Mouse (Mus musculus): Measurements from ENCODE around the gene Cartpt. TPM values are rescaled to one million over a fixed set of nuclear protein-coding genes. Genes with fewer than 3 reads are reported as not detected.
"Not testable (repeated sequence)": the region's sequence is repeated elsewhere in the genome, so short reads cannot be mapped to it uniquely, and the experiment has no call there.

The Cartpt gene
- polyA plus RNA-seq, 1 experiment from 2014 or later = 79.7 TPM

GRCm38 (mm10) chr13:99899670-99900556, 978 bp downstream of the Cartpt start:
- TF ChIP-seq EP300 (optimal IDR thresholded peaks at IDR 0.05) = no peak
- TF ChIP-seq CTCF (IDR thresholded peaks at IDR 0.05; ENCODE audit: low read depth) = no peak
- no peak for ATAC-seq (ENCODE audit: low FRiP score, low TSS enrichment)
- Histone ChIP-seq H3K36me3 (ENCODE audit: control insufficient read depth, insufficient read depth, low read length) (no peaks in the 10 kb centered on the region), H3K9ac (ENCODE audit: low read length) (no peak overlapping the region), H3K4me3 (ENCODE audit: low read depth, low read length) (no peak overlapping the region), H3K4me1 (replicated peaks; ENCODE audit: control insufficient read depth, insufficient read depth) (no peaks in the 10 kb centered on the region), H3K9me3 (ENCODE audit: control insufficient read depth, low read length) (no peaks in the 10 kb centered on the region), H3K27me3 (ENCODE audit: control insufficient read depth, insufficient read depth, low read length) (peaks cover 8% of the 10 kb centered on the region; the same call in 1 of the 2 replicates), H3K4me2 (replicated peaks; ENCODE audit: low read depth) (no peak overlapping the region), H3K27ac (replicated peaks) (no peak overlapping the region)
- DNase-seq (ENCODE audit: low spot score) = no peak
- WGBS = 8% methylated on average over 38 of the region's 38 CpGs

- ATAC-seq (ENCODE audit: low FRiP score, low TSS enrichment) = no peak
- peaks cover 8% of the 10 kb centered on the region; the same call in 1 of the 2 replicates for H3K27me3 ChIP-seq (ENCODE audit: control insufficient read depth, insufficient read depth, low read length)
- no peaks in the 10 kb centered on the region for H3K36me3 ChIP-seq (ENCODE audit: control insufficient read depth, insufficient read depth, low read length)
- H3K9me3 ChIP-seq (ENCODE audit: control insufficient read depth, low read length) = no peaks in the 10 kb centered on the region
- H3K4me2 ChIP-seq (replicated peaks; ENCODE audit: low read depth) = no peak overlapping the region
- H3K4me1 ChIP-seq (replicated peaks; ENCODE audit: control insufficient read depth, insufficient read depth) = no peaks in the 10 kb centered on the region
- no peak overlapping the region for H3K27ac ChIP-seq (replicated peaks)
- no peak overlapping the region for H3K9ac ChIP-seq (ENCODE audit: low read length)
- TF ChIP-seq CTCF (IDR thresholded peaks at IDR 0.05; ENCODE audit: low read depth) (no peak), EP300 (optimal IDR thresholded peaks at IDR 0.05) (no peak)
- DNase-seq (ENCODE audit: low spot score) = no peak
- WGBS = 28% methylated on average over 14 of the region's 14 CpGs
- H3K4me3 ChIP-seq (ENCODE audit: low read depth, low read length) = no peak overlapping the region
Measured at GRCm38 (mm10) chr13:99898816-99899215, 2.1 kb downstream of the Cartpt start.

GRCm38 (mm10) chr13:99885636-99886035, 15.3 kb downstream of the Cartpt start:
- DNase-seq (ENCODE audit: low spot score) = no peak
- Histone ChIP-seq H3K9me3 (ENCODE audit: control insufficient read depth, low read length) (no peaks in the 10 kb centered on the region), H3K27ac (replicated peaks) (no peak overlapping the region), H3K4me1 (replicated peaks; ENCODE audit: control insufficient read depth, insufficient read depth) (no peaks in the 10 kb centered on the region), H3K36me3 (ENCODE audit: control insufficient read depth, insufficient read depth, low read length) (no peaks in the 10 kb centered on the region), H3K4me2 (replicated peaks; ENCODE audit: low read depth) (no peak overlapping the region), H3K27me3 (ENCODE audit: control insufficient read depth, insufficient read depth, low read length) (no peaks in the 10 kb centered on the region), H3K9ac (ENCODE audit: low read length) (no peak overlapping the region), H3K4me3 (ENCODE audit: low read depth, low read length) (no peak overlapping the region)
- no peak for ATAC-seq (ENCODE audit: low FRiP score, low TSS enrichment)
- no peak for TF ChIP-seq EP300 (optimal IDR thresholded peaks at IDR 0.05)
- TF ChIP-seq CTCF (IDR thresholded peaks at IDR 0.05; ENCODE audit: low read depth) = no peak
- WGBS = 51% methylated on average over 6 of the region's 6 CpGs

GRCm38 (mm10) chr13:99881774-99882173, 19.1 kb downstream of the Cartpt start:
- 59% methylated on average over 8 of the region's 8 CpGs for WGBS
- H3K9ac ChIP-seq (ENCODE audit: low read length); DNase-seq (ENCODE audit: low spot score); H3K4me3 ChIP-seq (ENCODE audit: low read depth, low read length); H3K9me3 ChIP-seq (ENCODE audit: control insufficient read depth, low read length); H3K4me2 ChIP-seq (replicated peaks; ENCODE audit: low read depth); ATAC-seq (ENCODE audit: low FRiP score, low TSS enrichment); H3K36me3 ChIP-seq (ENCODE audit: control insufficient read depth, insufficient read depth, low read length); H3K4me1 ChIP-seq (replicated peaks; ENCODE audit: control insufficient read depth, insufficient read depth); H3K27ac ChIP-seq (replicated peaks); H3K27me3 ChIP-seq (ENCODE audit: control insufficient read depth, insufficient read depth, low read length): not testable (repeated sequence)

- no peak for TF ChIP-seq CTCF (IDR thresholded peaks at IDR 0.05; ENCODE audit: low read depth)
- TF ChIP-seq EP300 (optimal IDR thresholded peaks at IDR 0.05) = no peak
Measured at GRCm38 (mm10) chr13:99879696-99880095, 21.2 kb downstream of the Cartpt start.

GRCm38 (mm10) chr13:99872059-99872458, 28.8 kb downstream of the Cartpt start:
- WGBS = 76% methylated on average over 1 of the region's 1 CpGs
- Histone ChIP-seq H3K4me1 (replicated peaks; ENCODE audit: control insufficient read depth, insufficient read depth) (no peaks in the 10 kb centered on the region), H3K27me3 (ENCODE audit: control insufficient read depth, insufficient read depth, low read length) (no peaks in the 10 kb centered on the region), H3K9me3 (ENCODE audit: control insufficient read depth, low read length) (no peaks in the 10 kb centered on the region), H3K9ac (ENCODE audit: low read length) (no peak overlapping the region), H3K4me3 (ENCODE audit: low read depth, low read length) (no peak overlapping the region), H3K27ac (replicated peaks) (no peak overlapping the region), H3K4me2 (replicated peaks; ENCODE audit: low read depth) (no peak overlapping the region), H3K36me3 (ENCODE audit: control insufficient read depth, insufficient read depth, low read length) (no peaks in the 10 kb centered on the region)
- TF ChIP-seq EP300 (optimal IDR thresholded peaks at IDR 0.05) (no peak), CTCF (IDR thresholded peaks at IDR 0.05; ENCODE audit: low read depth) (peak; percentile 28)
- ATAC-seq (ENCODE audit: low FRiP score, low TSS enrichment) = no peak
- DNase-seq (ENCODE audit: low spot score) = no peak

More at GRCm38 (mm10) chr13:99879696-99880095, 21.2 kb downstream of the Cartpt start:
- DNase-seq (ENCODE audit: low spot score) (peak; percentile 19), ATAC-seq (ENCODE audit: low FRiP score, low TSS enrichment) (no peak)
- H3K9ac ChIP-seq (ENCODE audit: low read length) = no peak overlapping the region
- H3K27ac ChIP-seq (replicated peaks) = no peak overlapping the region
- no peak overlapping the region for H3K4me2 ChIP-seq (replicated peaks; ENCODE audit: low read depth)
- no peaks in the 10 kb centered on the region for H3K36me3 ChIP-seq (ENCODE audit: control insufficient read depth, insufficient read depth, low read length)
- WGBS = 60% methylated on average over 10 of the region's 10 CpGs
- H3K9me3 ChIP-seq (ENCODE audit: control insufficient read depth, low read length) = no peaks in the 10 kb centered on the region
- H3K4me1 ChIP-seq (replicated peaks; ENCODE audit: control insufficient read depth, insufficient read depth) = no peaks in the 10 kb centered on the region
- H3K27me3 ChIP-seq (ENCODE audit: control insufficient read depth, insufficient read depth, low read length) = no peaks in the 10 kb centered on the region
- H3K4me3 ChIP-seq (ENCODE audit: low read depth, low read length) = no peak overlapping the region
